Mouse (Mus musculus) kidney, adult 2 months (tissue): ENCODE measurements at regions not wholly inside any gene's neighbourhood (a gene's known extent, or its start where the extent isn't known, plus 50 kb on each side); places are given as distances from the start of the nearest gene placed in this dataset.
A peak's percentile ranks its signal among the peaks of the same experiment; 100 is the strongest.

Experiments used
- DNase-seq: peaks from one replicate; pipeline ENCODE4 v3.0.0; 2021
- H3K27ac ChIP-seq: fragments of 200-500 bp; 2 replicates; pipeline ENCODE4 v1.5.1; 2012; ENCODE audit warnings: low read depth, low read length, control low read depth, inconsistent platforms; ENCODE audit not compliant: insufficient read depth
- H3K27me3 ChIP-seq: fragments of 200-500 bp; replicated peaks from 2 replicates; pipeline ENCODE4 v1.6.1; 2012; ENCODE audit warnings: mild to moderate bottlenecking, moderate library complexity, low read length, inconsistent platforms; ENCODE audit not compliant: control insufficient read depth, insufficient read depth
- H3K36me3 ChIP-seq: fragments of 200-500 bp; 2 replicates; pipeline ENCODE4 v1.6.1; 2012; ENCODE audit warnings: mild to moderate bottlenecking, moderate library complexity, low read length, inconsistent platforms; ENCODE audit not compliant: control insufficient read depth, insufficient read depth
- H3K4me1 ChIP-seq: fragments of 200-500 bp; 2 replicates; pipeline ENCODE4 v1.6.1; 2011; ENCODE audit warnings: low read length; ENCODE audit not compliant: control insufficient read depth, insufficient read depth
- H3K4me3 ChIP-seq: fragments of 200-500 bp; 2 replicates; pipeline ENCODE4 v1.5.1; 2011; ENCODE audit warnings: mild to moderate bottlenecking, low read depth, low read length, control low read depth; ENCODE audit not compliant: insufficient read depth
- CTCF ChIP-seq: fragments of 200-500 bp; conservative IDR thresholded peaks from 2 replicates; pipeline ENCODE4 v1.5.1; 2011; ENCODE audit warnings: low read depth, mild to moderate bottlenecking, control low read depth, low read length, moderate library complexity, mixed read lengths; ENCODE audit not compliant: insufficient read depth, insufficient read length
- POLR2A ChIP-seq: fragments of 200-500 bp; IDR thresholded peaks from one replicate; pipeline ENCODE4 v1.6.1; 2011; ENCODE audit warnings: low read depth, low read length, control low read depth
- whole genome bisulfite sequencing: fragments of 180-500 bp; shearing (Covaris S2); methylation state at CpG from one replicate; pipeline ENCODE4 v1.1.7; 2018; 5-methylcytosine and 5-hydroxymethylcytosine counted together

- Histone ChIP-seq H3K4me3 (no peak overlapping the region), H3K27me3 (no peaks in the 10 kb centered on the region; the same call in 1 of the 2 replicates), H3K36me3 (no peaks in the 10 kb centered on the region), H3K4me1 (no peaks in the 10 kb centered on the region), H3K27ac (no peak overlapping the region)
- no peak for TF ChIP-seq POLR2A
- TF ChIP-seq CTCF: no peak
- no peak for DNase-seq
- WGBS: 85% methylated on average over 1 of the region's 1 CpGs
These were observed 417.2 kb upstream of the Apob start for GRCm38 (mm10) chr12:7560245-7560644.

- Histone ChIP-seq H3K4me1 (no peaks in the 10 kb centered on the region), H3K27me3 (no peaks in the 10 kb centered on the region), H3K4me3 (no peak overlapping the region), H3K27ac (no peak overlapping the region), H3K36me3 (no peaks in the 10 kb centered on the region)
- no peak for DNase-seq
- 91% methylated on average over 2 of the region's 2 CpGs for WGBS
- TF ChIP-seq CTCF (no peak), POLR2A (no peak)
These were observed 401.4 kb upstream of the Apob start for GRCm38 (mm10) chr12:7576081-7576480.

DNA sequence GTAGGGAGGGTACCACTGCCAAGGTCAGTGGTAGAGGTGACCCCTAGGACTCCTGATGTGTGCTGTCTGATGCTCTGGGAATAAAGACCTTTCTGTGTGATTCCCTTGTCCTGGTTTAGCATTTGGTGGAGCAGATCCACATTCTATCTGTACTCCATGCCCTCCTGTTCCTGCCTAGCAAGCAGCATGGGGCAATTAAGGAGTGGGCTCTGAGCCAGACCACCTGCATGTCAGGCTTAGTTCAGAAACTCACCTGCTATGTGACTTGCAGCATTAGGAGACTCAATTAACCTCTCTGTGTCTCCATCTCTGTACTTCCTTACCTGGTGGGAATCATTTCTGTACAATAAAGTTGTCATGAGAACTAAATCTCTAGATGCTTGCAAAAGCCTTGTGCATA, 389.9 kb upstream of the Apob start:
- no peaks in the 10 kb centered on the region for H3K27me3 ChIP-seq
- H3K4me3 ChIP-seq: no peak overlapping the region
- no peaks in the 10 kb centered on the region for H3K4me1 ChIP-seq
- TF ChIP-seq CTCF (no peak), POLR2A (no peak)
- H3K27ac ChIP-seq: no peak overlapping the region
- H3K36me3 ChIP-seq: no peaks in the 10 kb centered on the region
- DNase-seq: no peak

DNA sequence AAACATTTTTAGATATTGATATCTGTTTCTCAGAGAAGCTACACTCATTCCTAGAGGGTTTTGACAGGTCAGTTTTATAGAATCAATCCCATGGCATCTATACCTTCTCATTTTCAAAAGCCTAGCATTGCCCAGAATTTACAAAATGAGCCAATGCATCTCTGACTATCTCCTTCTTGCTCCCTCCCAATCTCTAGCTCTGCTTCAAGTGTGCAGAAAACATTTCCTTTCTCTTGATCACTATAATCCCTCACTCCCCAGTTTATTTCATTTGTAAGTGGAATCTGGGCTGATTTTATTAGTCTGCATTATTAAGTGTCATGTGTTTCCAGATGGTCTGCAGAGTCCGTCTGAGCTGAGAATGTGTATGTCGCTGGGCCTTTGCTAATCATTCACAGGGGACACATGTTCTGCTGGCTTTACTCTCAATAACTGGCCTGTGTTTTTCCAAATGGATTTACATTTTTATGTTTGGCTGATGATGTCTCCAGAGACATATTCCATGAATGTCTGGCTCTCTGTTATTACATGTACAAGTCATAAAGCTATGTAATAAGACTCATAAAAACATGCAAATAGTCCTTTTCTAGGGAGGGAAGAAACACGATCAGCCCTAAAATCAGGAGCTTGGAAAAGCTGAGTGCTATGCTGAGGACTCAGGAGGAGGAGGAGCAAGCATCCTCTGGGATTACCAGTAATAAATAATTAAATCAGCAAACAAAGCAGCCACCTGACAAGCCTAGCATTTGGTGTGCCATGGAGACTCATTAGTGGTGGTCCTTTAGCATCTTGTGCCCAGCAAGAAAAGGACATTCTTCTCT, 366.0 kb upstream of the Apob start:
- no peak overlapping the region for H3K4me3 ChIP-seq
- H3K27me3 ChIP-seq: no peaks in the 10 kb centered on the region
- 33% methylated on average over 3 of the region's 3 CpGs for WGBS
- DNase-seq: no peak
- TF ChIP-seq POLR2A (no peak), CTCF (no peak)
- no peaks in the 10 kb centered on the region for H3K4me1 ChIP-seq
- H3K27ac ChIP-seq: no peak overlapping the region
- H3K36me3 ChIP-seq: no peaks in the 10 kb centered on the region

- H3K27ac ChIP-seq: no peak overlapping the region
- H3K4me3 ChIP-seq: no peak overlapping the region
- no peaks in the 10 kb centered on the region for H3K27me3 ChIP-seq
- H3K36me3 ChIP-seq: no peaks in the 10 kb centered on the region
- peak; percentile 32 for DNase-seq
- H3K4me1 ChIP-seq: no peaks in the 10 kb centered on the region
- no peak for TF ChIP-seq CTCF
- TF ChIP-seq POLR2A: no peak
- WGBS: 45% methylated on average over 4 of the region's 4 CpGs
These were observed 340.9 kb upstream of the Apob start for GRCm38 (mm10) chr12:7636417-7637175.

- H3K4me3 ChIP-seq: no peak overlapping the region
- H3K27me3 ChIP-seq: no peaks in the 10 kb centered on the region
- DNase-seq: no peak
- H3K27ac ChIP-seq: no peak overlapping the region
- H3K4me1 ChIP-seq: no peaks in the 10 kb centered on the region
- TF ChIP-seq CTCF (no peak), POLR2A (no peak)
- no peaks in the 10 kb centered on the region for H3K36me3 ChIP-seq
- WGBS: 39% methylated on average over 4 of the region's 4 CpGs
These were observed 339.8 kb upstream of the Apob start for GRCm38 (mm10) chr12:7637629-7638028.

DNA sequence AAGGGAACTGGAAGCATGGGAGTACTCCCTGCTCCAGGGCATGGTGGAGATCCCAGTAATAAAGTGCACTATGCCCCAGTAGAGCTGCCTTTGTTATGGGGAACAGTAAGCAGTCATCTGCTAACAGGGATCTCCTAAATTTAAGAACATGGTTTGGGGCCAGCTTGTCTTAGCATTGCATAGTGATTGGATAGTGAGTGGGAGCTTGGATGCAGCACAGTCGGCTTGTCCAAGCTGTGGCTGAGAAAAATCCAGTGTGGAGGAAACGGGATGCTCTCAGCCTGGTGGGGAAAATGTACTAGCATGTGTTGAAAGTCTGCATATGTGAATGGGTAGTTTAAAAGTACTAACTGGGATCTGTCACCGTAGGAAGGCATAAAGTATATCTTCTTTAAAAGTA, 326.6 kb upstream of the Apob start:
- no peak for DNase-seq
- TF ChIP-seq POLR2A (no peak), CTCF (no peak)
- no peaks in the 10 kb centered on the region for H3K36me3 ChIP-seq
- 88% methylated on average over 3 of the region's 3 CpGs for WGBS
- H3K4me1 ChIP-seq: no peaks in the 10 kb centered on the region
- no peak overlapping the region for H3K27ac ChIP-seq
- H3K27me3 ChIP-seq: no peaks in the 10 kb centered on the region
- H3K4me3 ChIP-seq: no peak overlapping the region
